Mouse (Mus musculus): ENCODE results near the gene Zfp346. TPM values are rescaled to one million over a fixed set of nuclear protein-coding genes. Genes with fewer than 3 reads are reported as not detected.

The Zfp346 gene
- total and polyA plus RNA-seq, 3 experiments = 19.5 to 28.8 TPM; not detected in 1

DNA sequence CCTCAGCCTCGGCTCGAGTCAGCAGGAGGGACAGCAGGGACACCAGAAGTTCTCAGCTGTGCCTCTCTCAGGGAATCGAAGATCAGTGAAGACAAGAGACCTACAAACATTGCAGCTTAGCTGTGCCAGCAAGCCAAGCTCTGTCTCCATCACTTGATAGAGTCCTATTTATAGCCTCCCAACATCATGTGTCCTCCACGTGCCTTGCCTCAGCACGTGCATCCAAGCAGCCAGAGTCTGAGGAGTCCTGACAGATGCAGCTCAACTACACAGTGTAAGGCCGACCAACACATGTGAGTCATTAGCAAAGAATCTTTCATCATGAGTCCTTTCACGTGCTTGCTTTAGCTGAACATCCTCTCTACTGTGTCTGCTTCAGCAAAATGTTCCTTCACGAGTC, 2.6 kb downstream of the Zfp346 start:
- Histone ChIP-seq H3K4me3 (ENCODE audit: control insufficient read depth in 1 of 2, insufficient read depth in 1 of 2, low read depth in 2 of 2, low read length in 2 of 2) (no peak overlapping the region), H3K27me3 (ENCODE audit: control insufficient read depth in 1 of 2, insufficient read depth in 2 of 2, low read length in 2 of 2) (no peaks in the 10 kb centered on the region), H3K4me1 (ENCODE audit: control insufficient read depth in 1 of 2, insufficient read depth in 2 of 2, low read length in 2 of 2) (peaks cover 3 to 18% of the 10 kb centered on the region in 2 experiments; a peak in 3 of 4 replicates), H3K9ac (ENCODE audit: control insufficient read depth, low read depth, low read length, poor library complexity, severe bottlenecking) (no peak overlapping the region), H3K9me3 (replicated peaks; ENCODE audit: insufficient read depth, low read length) (no peaks in the 10 kb centered on the region), H3K27ac (ENCODE audit: control insufficient read depth, low read depth, low read length) (no peak overlapping the region), H3K79me2 (ENCODE audit: control insufficient read depth, insufficient read depth, low read length, poor library complexity) (peaks cover 28% of the 10 kb centered on the region), H3K36me3 (ENCODE audit: control insufficient read depth in 1 of 2, insufficient read depth in 2 of 2, low read length in 2 of 2) (peaks cover under 1 to 22% of the 10 kb centered on the region in 2 experiments; a peak in 3 of 4 replicates)
- TF ChIP-seq USF2 (IDR thresholded peaks at IDR 0.05; ENCODE audit: borderline replicate concordance in 1 of 2, insufficient read depth in 1 of 2, low read depth in 1 of 2, low read length in 2 of 2) (no peak), CHD2 (IDR thresholded peaks at IDR 0.05; ENCODE audit: low read length) (no peak), GATA1 (IDR thresholded peaks at IDR 0.05; ENCODE audit: low read depth, low read length) (no peak), SMC3 (IDR thresholded peaks at IDR 0.05; ENCODE audit: low read depth, low read length) (no peak)
- DNase-seq (ENCODE audit: low read depth, low spot score) = no peak

DNA sequence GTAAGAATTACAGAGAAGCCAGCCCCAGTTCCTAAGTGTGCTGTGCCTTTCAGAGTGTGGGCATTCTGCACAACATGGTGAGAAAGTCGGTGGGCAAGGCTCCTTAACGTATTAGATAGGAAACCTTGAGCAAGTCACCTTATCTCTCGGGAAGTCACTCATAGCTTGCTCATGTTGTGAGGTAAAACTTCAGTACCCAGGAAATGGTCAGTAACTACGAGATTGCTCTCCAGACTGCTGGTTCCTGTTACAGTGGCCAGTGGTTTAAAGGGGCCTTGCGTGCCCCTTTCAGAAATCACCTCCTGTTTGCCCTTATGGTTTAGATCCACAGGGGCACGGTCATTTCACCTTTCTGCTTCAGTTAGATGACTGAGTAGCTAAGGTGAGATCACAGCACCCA, 9.3 kb downstream of the Zfp346 start:
- Histone ChIP-seq H3K4me1 (ENCODE audit: control insufficient read depth in 1 of 2, insufficient read depth in 2 of 2, low read length in 2 of 2) (no peaks in the 10 kb centered on the region), H3K27ac (ENCODE audit: control insufficient read depth, low read depth, low read length) (no peak overlapping the region), H3K79me2 (ENCODE audit: control insufficient read depth, insufficient read depth, low read length, poor library complexity) (peaks cover 2% of the 10 kb centered on the region; the same call in 1 of the 2 replicates), H3K36me3 (ENCODE audit: control insufficient read depth in 1 of 2, insufficient read depth in 2 of 2, low read length in 2 of 2) (peaks cover 0 to 7% of the 10 kb centered on the region in 2 experiments; a peak in 2 of 4 replicates), H3K4me3 (ENCODE audit: control insufficient read depth in 1 of 2, insufficient read depth in 1 of 2, low read depth in 2 of 2, low read length in 2 of 2) (no peak overlapping the region), H3K27me3 (ENCODE audit: control insufficient read depth in 1 of 2, insufficient read depth in 2 of 2, low read length in 2 of 2) (no peaks in the 10 kb centered on the region), H3K9ac (ENCODE audit: control insufficient read depth, low read depth, low read length, poor library complexity, severe bottlenecking) (no peak overlapping the region), H3K9me3 (replicated peaks; ENCODE audit: insufficient read depth, low read length) (no peaks in the 10 kb centered on the region)
- no peak for DNase-seq (ENCODE audit: low read depth, low spot score)
- no peak for TF ChIP-seq CTCF (IDR thresholded peaks at IDR 0.05 in 2 of 3, conservative IDR thresholded peaks at IDR 0.05 in 1 of 3; ENCODE audit: control insufficient read depth in 1 of 3, insufficient read depth in 1 of 3, low read depth in 2 of 3, low read length in 3 of 3, poor library complexity in 1 of 3, severe bottlenecking in 1 of 3)
- no peak for TF ChIP-seq MAX (IDR thresholded peaks at IDR 0.05; ENCODE audit: low read length)
- no peak for TF ChIP-seq ETS1 (IDR thresholded peaks at IDR 0.05; ENCODE audit: low read depth, low read length)

DNA sequence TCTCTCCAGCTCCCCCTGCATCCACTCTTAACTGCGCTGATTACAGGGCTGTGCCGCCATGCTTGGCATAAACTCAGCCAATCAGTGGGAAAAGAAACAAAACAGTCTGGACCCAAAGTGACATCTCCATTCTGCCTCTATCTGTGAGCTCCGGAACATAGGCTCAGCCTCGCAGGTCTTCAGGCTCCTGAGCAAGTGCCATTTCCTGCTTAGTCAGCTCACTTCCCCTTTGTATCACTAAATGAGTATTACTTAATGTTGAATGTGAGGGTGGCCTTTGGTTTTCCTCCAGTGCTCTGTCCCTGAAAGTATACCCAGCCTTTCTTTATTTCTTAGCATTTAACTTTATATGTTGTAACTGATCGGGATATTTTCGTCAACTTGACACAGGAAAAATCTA, 19.8 kb downstream of the Zfp346 start:
- H3K4me3 ChIP-seq (ENCODE audit: control insufficient read depth in 1 of 2, insufficient read depth in 1 of 2, low read depth in 2 of 2, low read length in 2 of 2) = no peak overlapping the region
- peak; percentile 39 for DNase-seq (ENCODE audit: low read depth, low spot score)

More for the DNA sequence above, 19.8 kb downstream of the Zfp346 start:
- Histone ChIP-seq H3K4me1 (ENCODE audit: control insufficient read depth in 1 of 2, insufficient read depth in 2 of 2, low read length in 2 of 2) (no peaks in the 10 kb centered on the region), H3K27me3 (ENCODE audit: control insufficient read depth in 1 of 2, insufficient read depth in 2 of 2, low read length in 2 of 2) (no peaks in the 10 kb centered on the region), H3K9ac (ENCODE audit: control insufficient read depth, low read depth, low read length, poor library complexity, severe bottlenecking) (no peak overlapping the region), H3K9me3 (replicated peaks; ENCODE audit: insufficient read depth, low read length) (no peaks in the 10 kb centered on the region), H3K27ac (ENCODE audit: control insufficient read depth, low read depth, low read length) (no peak overlapping the region), H3K36me3 (ENCODE audit: control insufficient read depth in 1 of 2, insufficient read depth in 2 of 2, low read length in 2 of 2) (peaks cover 0 to 16% of the 10 kb centered on the region in 2 experiments; a peak in 3 of 4 replicates), H3K79me2 (ENCODE audit: control insufficient read depth, insufficient read depth, low read length, poor library complexity) (no peaks in the 10 kb centered on the region)
- no peak for TF ChIP-seq SMC3 (IDR thresholded peaks at IDR 0.05; ENCODE audit: low read depth, low read length)
- no peak for TF ChIP-seq ZC3H11A (IDR thresholded peaks at IDR 0.05; ENCODE audit: low read depth, low read length)
- TF ChIP-seq ZKSCAN1 (IDR thresholded peaks at IDR 0.05; ENCODE audit: low read depth, low read length) = no peak
- no peak for TF ChIP-seq USF2 (IDR thresholded peaks at IDR 0.05; ENCODE audit: borderline replicate concordance in 1 of 2, insufficient read depth in 1 of 2, low read depth in 1 of 2, low read length in 2 of 2)
- TF ChIP-seq TCF12 (IDR thresholded peaks at IDR 0.05; ENCODE audit: low read depth, low read length) = no peak
- TF ChIP-seq ELF1 (IDR thresholded peaks at IDR 0.05; ENCODE audit: low read depth, low read length) = no peak
